Mouse (Mus musculus) hindbrain, postnatal 0 days (tissue): ENCODE measurements at regions not wholly inside any gene's neighbourhood (a gene's known extent, or its start where the extent isn't known, plus 50 kb on each side); places are given as distances from the start of the nearest gene placed in this dataset.

Experiments
- ATAC-seq: fragments of 200-750 bp; cut with Nextera tagmentation; 2 replicates; pipeline ENCODE4 v1.8.0; 2017; ENCODE audit warnings: mild to moderate bottlenecking, moderate TSS enrichment, moderate library complexity
- DNase-seq: peaks from one replicate; pipeline ENCODE4 v3.0.0-alpha.2; 2015; ENCODE audit warnings: low spot score
- H3K27ac ChIP-seq: fragments of 300-500 bp; sonication (generic); 2 replicates; pipeline ENCODE4 v1.5.1; 2014; ENCODE audit warnings: mild to moderate bottlenecking
- H3K27me3 ChIP-seq: fragments of 300-500 bp; sonication (generic); 2 replicates; pipeline ENCODE4 v1.6.1; 2014; ENCODE audit warnings: low read length, mixed read lengths; ENCODE audit not compliant: insufficient read depth
- H3K36me3 ChIP-seq: fragments of 300-500 bp; sonication (generic); 2 replicates; pipeline ENCODE4 v1.6.1; 2014; ENCODE audit warnings: low read length, mixed read lengths; ENCODE audit not compliant: insufficient read depth
- H3K4me1 ChIP-seq: fragments of 300-500 bp; sonication (generic); 2 replicates; pipeline ENCODE4 v1.6.1; 2014; ENCODE audit warnings: antibody characterized with exemption, low read length, mixed read lengths; ENCODE audit not compliant: insufficient read depth
- H3K4me2 ChIP-seq: fragments of 300-500 bp; sonication (generic); 2 replicates; pipeline ENCODE4 v1.6.1; 2014; ENCODE audit warnings: low read depth, mild to moderate bottlenecking, low read length, moderate library complexity, mixed read lengths
- H3K4me3 ChIP-seq: fragments of 300-500 bp; sonication (generic); 2 replicates; pipeline ENCODE4 v1.5.1; 2014; ENCODE audit warnings: low read length
- H3K9ac ChIP-seq: fragments of 300-500 bp; sonication (generic); replicated peaks from 2 replicates; pipeline ENCODE4 v1.6.1; 2014; ENCODE audit warnings: mild to moderate bottlenecking, low read length, moderate library complexity, mixed read lengths
- H3K9me3 ChIP-seq: fragments of 300-500 bp; sonication (generic); 2 replicates; pipeline ENCODE4 v1.6.1; 2016; ENCODE audit warnings: low read length, mixed read lengths
- CTCF ChIP-seq: IDR thresholded peaks from 2 replicates; pipeline ENCODE4 v1.5.1; 2016; ENCODE audit warnings: antibody characterized with exemption, control low read depth, low read depth
- WGBS: fragments of 180-500 bp; shearing (Covaris S2); extraction: QIAGEN DNeasy Blood & Tissue Kit; methylation state at CpG from one replicate; pipeline ENCODE4 v1.1.7; 2014; 5-methylcytosine and 5-hydroxymethylcytosine counted together

DNA sequence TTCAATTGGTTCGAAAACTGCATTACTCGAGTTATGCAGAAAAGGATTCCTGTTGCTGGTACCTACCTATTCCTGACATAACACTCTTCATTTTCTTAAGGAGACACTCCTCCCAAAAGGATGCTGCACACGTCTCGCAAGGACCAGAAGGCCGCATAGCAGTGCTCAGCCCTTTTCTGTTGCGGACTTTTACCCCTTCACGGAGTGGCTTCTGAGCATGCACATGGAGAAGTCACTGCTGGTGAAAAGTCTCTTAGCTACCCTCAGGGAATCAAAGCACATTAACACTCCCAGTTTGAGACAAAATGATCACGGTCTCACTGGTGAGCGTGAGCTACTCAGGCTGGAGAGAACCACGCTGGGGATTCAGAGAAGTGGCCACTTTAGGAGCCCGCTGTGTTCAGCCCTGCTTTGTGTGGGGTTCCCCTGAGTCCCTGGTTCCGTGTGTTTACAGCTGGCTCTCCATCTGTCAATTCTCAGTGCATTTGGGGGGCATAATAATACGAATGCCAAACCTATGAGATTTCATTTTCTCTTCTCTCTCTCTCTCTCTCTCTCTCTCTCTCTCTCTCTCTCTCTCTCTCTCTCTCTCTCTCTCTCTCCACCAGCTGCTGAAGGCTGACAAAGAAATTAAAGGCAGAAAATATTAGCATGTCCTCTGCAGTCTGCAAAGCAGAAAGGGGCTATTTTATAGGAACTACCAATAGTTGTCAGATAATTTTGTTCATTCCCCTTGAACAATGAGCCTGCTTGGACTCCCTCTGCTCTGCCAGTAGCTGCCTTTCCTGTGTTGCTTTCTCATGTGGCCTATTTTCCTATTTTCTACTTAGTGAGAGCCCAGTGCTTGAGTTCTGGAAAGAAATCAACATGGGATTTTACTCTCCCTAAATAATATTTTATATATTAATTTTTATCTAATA lies 160.7 kb downstream of the Basp1 start:
- Histone ChIP-seq H3K9me3 (no peaks in the 10 kb centered on the region), H3K4me2 (peak overlapping the region; percentile 16; the same call in 1 of the 2 replicates), H3K27me3 (no peaks in the 10 kb centered on the region), H3K36me3 (no peaks in the 10 kb centered on the region), H3K4me1 (no peaks in the 10 kb centered on the region), H3K27ac (no peak overlapping the region), H3K4me3 (no peak overlapping the region), H3K9ac (no peak overlapping the region)
- no peak for TF ChIP-seq CTCF
- DNase-seq, result peak; percentile 56
- peak; percentile 81; the same call in 1 of the 2 replicates for ATAC-seq
- 44% methylated on average over 13 of the region's 13 CpGs for WGBS

DNA sequence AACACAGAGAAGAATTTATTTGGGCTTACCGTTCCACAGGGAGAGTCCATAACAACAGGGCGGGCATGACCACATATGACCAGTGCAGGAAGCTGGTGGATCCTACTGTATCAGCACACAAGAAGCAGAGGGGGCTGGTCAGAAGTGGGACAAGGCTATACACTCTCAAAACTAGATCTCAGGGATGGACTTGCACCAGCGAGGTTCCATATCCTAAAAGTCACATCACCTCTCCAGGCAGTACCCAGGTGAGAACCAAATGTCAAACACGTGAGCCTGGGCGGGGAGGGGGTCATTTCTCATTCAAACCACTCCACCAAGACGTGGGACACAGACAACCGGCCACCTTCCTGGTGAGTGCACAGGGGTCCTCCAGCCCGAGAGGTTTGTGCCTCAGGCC lies 167.9 kb downstream of the Basp1 start:
- no peaks in the 10 kb centered on the region for H3K27me3 ChIP-seq
- no peak for ATAC-seq
- H3K27ac ChIP-seq, result no peak overlapping the region
- no peaks in the 10 kb centered on the region for H3K9me3 ChIP-seq
- no peak overlapping the region for H3K4me3 ChIP-seq
- 93% methylated on average over 8 of the region's 8 CpGs for WGBS
- no peak overlapping the region for H3K9ac ChIP-seq
- no peak for DNase-seq
- TF ChIP-seq CTCF, result no peak
- H3K4me2 ChIP-seq, result no peak overlapping the region
- no peaks in the 10 kb centered on the region for H3K4me1 ChIP-seq
- no peaks in the 10 kb centered on the region for H3K36me3 ChIP-seq

DNA sequence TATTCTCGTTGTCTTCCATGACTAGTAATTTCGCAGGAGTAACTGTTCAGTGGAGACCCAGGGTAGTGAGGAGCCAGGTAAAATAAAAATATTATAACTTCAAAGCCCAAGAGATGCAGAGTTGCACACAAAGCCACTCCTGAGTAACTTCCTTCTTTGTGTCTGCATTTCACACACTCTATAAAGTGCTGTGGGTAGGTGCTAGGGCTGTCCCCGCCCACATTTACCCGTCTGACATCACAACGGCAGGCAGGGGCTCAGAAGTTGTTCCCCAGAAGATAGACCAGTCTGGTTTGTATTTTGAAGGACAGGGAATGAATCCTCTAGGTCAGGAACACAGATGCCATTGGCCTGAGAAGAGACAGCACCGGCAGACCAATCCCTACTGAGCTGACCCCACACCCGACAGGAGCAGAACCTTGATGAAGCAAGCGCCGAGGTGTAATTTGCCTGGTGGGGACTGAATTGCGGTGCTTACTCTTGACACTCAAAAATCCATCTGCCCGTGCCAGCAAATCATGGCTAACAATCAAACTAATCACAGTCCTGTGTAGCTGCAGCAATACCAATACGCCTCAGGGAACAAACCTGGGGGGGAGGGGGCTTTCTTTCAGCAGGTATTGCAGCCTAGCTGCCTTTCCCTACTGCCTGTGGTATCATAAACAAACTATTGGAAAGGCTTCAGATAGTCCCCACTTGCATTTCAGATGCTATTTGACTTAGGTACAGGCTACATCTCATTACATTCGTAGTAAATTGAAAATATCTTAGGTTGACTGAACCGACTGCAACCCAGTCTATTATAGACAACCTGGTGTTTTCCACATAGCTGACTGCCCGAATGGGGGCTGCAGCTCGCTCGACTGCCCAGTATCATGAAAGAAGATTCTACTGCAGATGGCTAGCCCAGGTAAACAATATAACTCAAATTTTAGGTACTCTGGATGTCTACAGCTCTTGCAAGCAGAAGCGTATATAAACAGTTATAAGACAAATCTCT lies 175.6 kb downstream of the Basp1 start:
- no peak overlapping the region for H3K9ac ChIP-seq
- ATAC-seq, result peak; percentile 45
- H3K4me2 ChIP-seq, result no peak overlapping the region; the same call in 1 of the 2 replicates
- H3K27ac ChIP-seq, result no peak overlapping the region
- peak; percentile 8 for DNase-seq
- no peaks in the 10 kb centered on the region for H3K9me3 ChIP-seq
- no peak for TF ChIP-seq CTCF
- 74% methylated on average over 18 of the region's 18 CpGs for WGBS
- H3K27me3 ChIP-seq, result no peaks in the 10 kb centered on the region
- H3K4me3 ChIP-seq, result no peak overlapping the region
- H3K4me1 ChIP-seq, result no peaks in the 10 kb centered on the region
- no peaks in the 10 kb centered on the region for H3K36me3 ChIP-seq

DNA sequence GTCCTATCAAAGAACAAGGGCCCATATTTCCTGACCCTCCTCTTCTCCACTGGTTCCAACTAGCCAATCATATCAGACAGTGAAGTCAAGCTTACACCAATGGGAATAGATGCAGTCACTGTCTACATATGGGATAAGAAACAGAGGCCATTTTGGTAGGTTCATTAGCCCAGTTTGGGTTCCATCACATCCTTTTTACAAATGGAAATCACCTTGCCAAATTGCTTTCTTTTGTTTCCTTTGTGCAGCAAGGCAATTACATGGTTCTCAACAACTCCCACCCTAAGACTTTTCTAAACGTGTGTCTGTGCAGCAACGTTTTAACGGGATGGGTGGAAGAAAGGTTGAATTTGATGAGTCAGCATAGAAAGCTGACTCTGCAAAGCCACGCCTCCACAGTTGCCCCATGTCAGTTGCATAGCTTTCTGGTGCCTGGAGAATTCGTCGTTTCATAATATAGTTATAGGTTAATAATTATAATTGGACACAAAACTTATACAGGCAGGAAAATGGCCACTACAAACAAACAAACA lies 177.3 kb downstream of the Basp1 start:
- DNase-seq, result no peak
- WGBS, result 71% methylated on average over 6 of the region's 6 CpGs
- no peak for TF ChIP-seq CTCF

DNA sequence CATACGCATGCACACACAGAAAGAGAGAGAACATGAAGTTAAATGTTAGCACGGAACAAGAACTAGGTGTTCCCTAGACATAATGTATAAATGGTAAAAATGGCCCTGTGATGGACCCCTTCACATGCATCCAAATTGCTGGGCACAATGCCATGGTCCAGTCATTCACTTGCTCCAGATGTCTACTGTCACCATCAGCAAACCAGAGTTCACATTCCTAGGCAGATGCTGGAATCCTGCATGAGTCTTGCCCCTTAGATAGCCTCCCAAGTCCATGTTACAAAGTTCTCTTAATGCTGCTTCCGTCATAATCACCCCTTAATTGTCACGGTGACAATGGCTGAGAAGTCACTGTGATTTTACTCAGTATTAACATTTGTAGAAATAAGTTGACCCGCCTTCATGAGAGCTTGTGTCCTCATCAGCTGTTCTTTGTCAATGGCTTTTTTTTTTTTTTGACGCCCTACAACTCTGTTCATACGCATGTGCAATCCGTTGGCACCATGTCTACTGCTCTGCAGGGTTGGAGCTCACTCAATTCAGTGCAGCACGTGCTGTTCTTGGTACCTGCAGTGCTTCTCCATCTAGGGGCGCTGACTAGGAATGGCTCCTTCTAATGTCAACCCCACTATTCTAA lies 179.4 kb downstream of the Basp1 start:
- no peaks in the 10 kb centered on the region for H3K36me3 ChIP-seq
- no peak for TF ChIP-seq CTCF
- no peaks in the 10 kb centered on the region for H3K27me3 ChIP-seq
- no peak overlapping the region for H3K27ac ChIP-seq
- H3K9ac ChIP-seq, result no peak overlapping the region
- no peak for ATAC-seq
- no peak overlapping the region for H3K4me2 ChIP-seq
- 90% methylated on average over 10 of the region's 10 CpGs for WGBS
- peaks cover 2% of the 10 kb centered on the region; the same call in 1 of the 2 replicates for H3K4me1 ChIP-seq
- DNase-seq, result no peak
- no peak overlapping the region for H3K4me3 ChIP-seq
- H3K9me3 ChIP-seq, result no peaks in the 10 kb centered on the region

More for the DNA sequence above, 177.3 kb downstream of the Basp1 start:
- H3K4me2 ChIP-seq, result no peak overlapping the region
- no peak overlapping the region for H3K27ac ChIP-seq
- no peaks in the 10 kb centered on the region for H3K4me1 ChIP-seq
- no peaks in the 10 kb centered on the region for H3K36me3 ChIP-seq
- H3K9me3 ChIP-seq, result no peaks in the 10 kb centered on the region
- no peak overlapping the region for H3K4me3 ChIP-seq
- no peak overlapping the region for H3K9ac ChIP-seq
- H3K27me3 ChIP-seq, result no peaks in the 10 kb centered on the region
- no peak for ATAC-seq

DNA sequence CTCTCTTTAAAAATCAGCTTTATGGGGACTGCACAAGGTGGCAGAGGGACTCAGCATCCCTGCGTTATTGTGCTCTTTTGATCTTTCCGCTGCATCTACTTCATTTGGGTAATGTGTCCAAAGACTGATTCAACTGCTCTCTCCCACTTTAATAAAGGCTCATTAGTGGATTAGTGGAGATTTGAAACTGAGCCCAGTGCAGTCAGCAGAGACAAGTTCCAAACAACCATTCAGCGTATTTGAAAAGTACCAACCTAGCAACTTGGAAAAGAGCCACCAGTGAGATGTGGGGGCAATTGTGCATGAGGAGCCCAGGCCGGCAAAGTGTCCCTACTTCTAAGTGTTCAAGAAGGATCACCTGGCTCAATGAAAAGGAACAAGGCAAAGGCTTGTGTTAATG lies 183.4 kb downstream of the Basp1 start:
- WGBS, result 39% methylated on average over 4 of the region's 4 CpGs
- no peaks in the 10 kb centered on the region for H3K27me3 ChIP-seq
- H3K9me3 ChIP-seq, result no peaks in the 10 kb centered on the region
- no peak overlapping the region for H3K4me3 ChIP-seq
- peak overlapping the region; percentile 25; the same call in 1 of the 2 replicates for H3K4me2 ChIP-seq
- ATAC-seq (peak; percentile 58), DNase-seq (peak; percentile 73)
- H3K36me3 ChIP-seq, result no peaks in the 10 kb centered on the region
- no peak overlapping the region for H3K9ac ChIP-seq
- no peak for TF ChIP-seq CTCF
- H3K4me1 ChIP-seq, result peaks cover 4% of the 10 kb centered on the region; the same call in 1 of the 2 replicates
- no peak overlapping the region for H3K27ac ChIP-seq
